Mouse (Mus musculus): ENCODE data around the gene Nfkbie. TPM values are rescaled to one million over a fixed set of nuclear protein-coding genes. Genes with fewer than 3 reads are reported as not detected.

Gene Nfkbie
- polyA plus RNA-seq, 1 experiment = 6.2 TPM

DNA sequence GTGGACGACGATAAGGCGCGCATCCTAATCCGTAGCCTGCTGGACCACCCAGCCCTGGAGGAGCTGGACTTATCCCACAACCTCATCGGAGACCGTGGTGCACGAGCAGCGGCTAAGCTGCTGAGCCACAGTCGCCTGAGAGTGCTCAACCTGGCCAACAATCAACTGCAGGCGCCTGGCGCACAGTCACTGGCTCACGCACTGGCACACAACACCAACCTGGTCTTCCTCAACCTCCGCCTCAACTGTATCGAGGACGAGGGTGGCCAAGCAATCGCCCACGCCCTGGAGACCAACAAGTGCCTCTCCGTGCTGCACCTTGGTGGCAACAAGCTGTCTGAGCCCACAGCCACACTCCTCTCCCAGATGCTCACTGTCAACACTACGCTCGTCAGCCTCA is 15.8 kb upstream of the Nfkbie start:
- Histone ChIP-seq H3K4me3 (ENCODE audit: insufficient read depth, low read length) (no peak overlapping the region), H3K27ac (ENCODE audit: insufficient read depth, low read length) (no peak overlapping the region), H3K4me1 (ENCODE audit: control insufficient read depth, insufficient read depth, low read length) (no peaks in the 10 kb centered on the region)
- TF ChIP-seq CTCF (IDR thresholded peaks at IDR 0.05; ENCODE audit: borderline replicate concordance, insufficient read depth, low read length) (no peak), POLR2A (IDR thresholded peaks at IDR 0.05; ENCODE audit: low read depth, low read length) (no peak)

GRCm38 (mm10) chr17:45542129-45542528 is 13.4 kb upstream of the Nfkbie start:
- Histone ChIP-seq H3K27ac (ENCODE audit: insufficient read depth, low read length) (no peak overlapping the region), H3K4me1 (ENCODE audit: control insufficient read depth, insufficient read depth, low read length) (no peaks in the 10 kb centered on the region), H3K4me3 (ENCODE audit: insufficient read depth, low read length) (no peak overlapping the region)
- TF ChIP-seq POLR2A (IDR thresholded peaks at IDR 0.05; ENCODE audit: low read depth, low read length) = no peak
- no peak for TF ChIP-seq CTCF (IDR thresholded peaks at IDR 0.05; ENCODE audit: borderline replicate concordance, insufficient read depth, low read length)

DNA sequence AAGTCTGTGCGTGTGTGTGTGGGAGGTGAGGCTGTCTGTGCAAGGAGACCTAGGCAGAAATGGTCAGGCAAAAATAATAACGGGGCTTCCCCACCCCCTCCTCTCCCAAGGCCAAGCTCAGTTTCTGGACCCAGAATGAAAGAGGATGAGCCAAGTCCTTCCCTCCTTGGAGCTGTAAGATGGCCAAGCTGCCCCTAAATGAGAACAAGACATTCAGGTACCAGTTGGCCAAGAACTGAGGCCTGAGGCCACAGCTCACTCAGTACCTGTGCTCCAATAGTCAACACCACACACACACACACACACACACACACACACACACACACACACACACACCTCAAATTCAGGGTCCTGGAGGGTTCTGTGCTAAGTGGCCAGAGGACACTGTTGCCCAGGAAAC is 12.8 kb upstream of the Nfkbie start:
- no peak for TF ChIP-seq CTCF (IDR thresholded peaks at IDR 0.05; ENCODE audit: borderline replicate concordance, insufficient read depth, low read length)
- no peak for TF ChIP-seq POLR2A (IDR thresholded peaks at IDR 0.05; ENCODE audit: low read depth, low read length)
- no peaks in the 10 kb centered on the region for H3K4me1 ChIP-seq (ENCODE audit: control insufficient read depth, insufficient read depth, low read length)
- no peak overlapping the region for H3K27ac ChIP-seq (ENCODE audit: insufficient read depth, low read length)
- no peak overlapping the region for H3K4me3 ChIP-seq (ENCODE audit: insufficient read depth, low read length)

GRCm38 (mm10) chr17:45543115-45543514 is 12.4 kb upstream of the Nfkbie start:
- TF ChIP-seq CTCF (IDR thresholded peaks at IDR 0.05; ENCODE audit: borderline replicate concordance, insufficient read depth, low read length) (no peak), POLR2A (IDR thresholded peaks at IDR 0.05; ENCODE audit: low read depth, low read length) (no peak)
- no peaks in the 10 kb centered on the region for H3K4me1 ChIP-seq (ENCODE audit: control insufficient read depth, insufficient read depth, low read length)
- H3K27ac ChIP-seq (ENCODE audit: insufficient read depth, low read length) = no peak overlapping the region
- H3K4me3 ChIP-seq (ENCODE audit: insufficient read depth, low read length) = no peak overlapping the region

GRCm38 (mm10) chr17:45544001-45544872 is 11.3 kb upstream of the Nfkbie start:
- Histone ChIP-seq H3K4me1 (ENCODE audit: control insufficient read depth, insufficient read depth, low read length) (no peaks in the 10 kb centered on the region), H3K4me3 (ENCODE audit: insufficient read depth, low read length) (no peak overlapping the region), H3K27ac (ENCODE audit: insufficient read depth, low read length) (no peak overlapping the region)
- TF ChIP-seq POLR2A (IDR thresholded peaks at IDR 0.05; ENCODE audit: low read depth, low read length) (no peak), CTCF (IDR thresholded peaks at IDR 0.05; ENCODE audit: borderline replicate concordance, insufficient read depth, low read length) (no peak)

DNA sequence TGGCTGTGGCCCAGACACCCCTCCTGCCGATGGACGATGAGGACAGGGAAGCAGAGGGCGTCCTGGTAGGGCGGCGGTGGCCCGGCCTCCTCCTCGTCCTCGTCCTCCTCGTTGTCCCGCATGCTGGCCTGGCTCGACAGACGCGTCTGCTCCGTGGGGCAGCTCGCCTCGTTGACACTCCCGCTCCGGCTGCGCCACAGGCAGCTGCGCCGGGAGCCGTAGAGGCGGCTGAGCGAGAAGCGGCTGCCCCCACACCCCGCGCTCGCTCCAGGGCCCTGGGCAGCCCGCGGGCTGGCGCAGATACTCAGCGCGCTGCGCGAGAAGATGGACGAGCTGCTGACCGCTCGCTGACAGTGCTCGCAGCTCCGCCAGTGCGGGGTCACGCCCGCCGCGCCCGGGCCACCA is 10.6 kb upstream of the Nfkbie start:
- Histone ChIP-seq H3K4me3 (ENCODE audit: insufficient read depth, low read length) (no peak overlapping the region), H3K27ac (ENCODE audit: insufficient read depth, low read length) (no peak overlapping the region), H3K4me1 (ENCODE audit: control insufficient read depth, insufficient read depth, low read length) (no peaks in the 10 kb centered on the region)
- TF ChIP-seq POLR2A (IDR thresholded peaks at IDR 0.05; ENCODE audit: low read depth, low read length) (no peak), CTCF (IDR thresholded peaks at IDR 0.05; ENCODE audit: borderline replicate concordance, insufficient read depth, low read length) (no peak)

GRCm38 (mm10) chr17:45545278-45545961 is 10.1 kb upstream of the Nfkbie start:
- no peaks in the 10 kb centered on the region for H3K4me1 ChIP-seq (ENCODE audit: control insufficient read depth, insufficient read depth, low read length)

GRCm38 (mm10) chr17:45546941-45547340 is 8.6 kb upstream of the Nfkbie start:
- H3K4me1 ChIP-seq (ENCODE audit: control insufficient read depth, insufficient read depth, low read length) = no peaks in the 10 kb centered on the region
- no peak for TF ChIP-seq POLR2A (IDR thresholded peaks at IDR 0.05; ENCODE audit: low read depth, low read length)
- no peak for TF ChIP-seq CTCF (IDR thresholded peaks at IDR 0.05; ENCODE audit: borderline replicate concordance, insufficient read depth, low read length)

More at GRCm38 (mm10) chr17:45545278-45545961, 10.1 kb upstream of the Nfkbie start:
- Histone ChIP-seq H3K27ac (ENCODE audit: insufficient read depth, low read length) (no peak overlapping the region), H3K4me3 (ENCODE audit: insufficient read depth, low read length) (no peak overlapping the region)
- TF ChIP-seq CTCF (IDR thresholded peaks at IDR 0.05; ENCODE audit: borderline replicate concordance, insufficient read depth, low read length) (no peak), POLR2A (IDR thresholded peaks at IDR 0.05; ENCODE audit: low read depth, low read length) (no peak)

GRCm38 (mm10) chr17:45547461-45548190 is 7.9 kb upstream of the Nfkbie start:
- TF ChIP-seq CTCF (IDR thresholded peaks at IDR 0.05; ENCODE audit: borderline replicate concordance, insufficient read depth, low read length) (no peak), POLR2A (IDR thresholded peaks at IDR 0.05; ENCODE audit: low read depth, low read length) (no peak)
- Histone ChIP-seq H3K4me1 (ENCODE audit: control insufficient read depth, insufficient read depth, low read length) (no peaks in the 10 kb centered on the region), H3K27ac (ENCODE audit: insufficient read depth, low read length) (no peak overlapping the region), H3K4me3 (ENCODE audit: insufficient read depth, low read length) (no peak overlapping the region)

More at GRCm38 (mm10) chr17:45546941-45547340, 8.6 kb upstream of the Nfkbie start:
- no peak overlapping the region for H3K4me3 ChIP-seq (ENCODE audit: insufficient read depth, low read length)
- H3K27ac ChIP-seq (ENCODE audit: insufficient read depth, low read length) = no peak overlapping the region

Measured in embryonic fibroblast, embryonic 13.5 days (primary cell).